Mouse (Mus musculus) intestine, postnatal 0 days (tissue): Measurements from ENCODE around the gene 1700001K19Rik. TPM values are rescaled to one million over a fixed set of nuclear protein-coding genes. Genes with fewer than 3 reads are reported as not detected.

Experiments
- ATAC-seq: fragments of 200-750 bp; cut with Nextera tagmentation; 2 replicates; pipeline ENCODE4 v1.8.0; 2017; ENCODE audit warnings: mild to moderate bottlenecking, moderate TSS enrichment, moderate library complexity
- H3K27ac ChIP-seq: fragments of 300-500 bp; sonication (generic); 2 replicates; pipeline ENCODE4 v1.5.1; 2014; ENCODE audit warnings: mild to moderate bottlenecking, low read depth, low read length, moderate library complexity
- H3K27me3 ChIP-seq: fragments of 300-500 bp; sonication (generic); replicated peaks from 2 replicates; pipeline ENCODE4 v1.6.1; 2014; ENCODE audit warnings: low read length, mixed read lengths; ENCODE audit not compliant: control insufficient read depth, insufficient read depth
- H3K36me3 ChIP-seq: fragments of 300-500 bp; sonication (generic); 2 replicates; pipeline ENCODE4 v1.6.1; 2014; ENCODE audit warnings: mild to moderate bottlenecking, moderate library complexity; ENCODE audit not compliant: control insufficient read depth, insufficient read depth
- H3K4me1 ChIP-seq: fragments of 300-500 bp; sonication (generic); replicated peaks from 2 replicates; pipeline ENCODE4 v1.6.1; 2014; ENCODE audit warnings: antibody characterized with exemption, low read length, mixed read lengths; ENCODE audit not compliant: control insufficient read depth, insufficient read depth
- H3K4me2 ChIP-seq: fragments of 300-500 bp; sonication (generic); replicated peaks from 2 replicates; pipeline ENCODE4 v1.6.1; 2014; ENCODE audit warnings: low read depth, mild to moderate bottlenecking, moderate library complexity
- H3K4me3 ChIP-seq: fragments of 300-500 bp; sonication (generic); 2 replicates; pipeline ENCODE4 v1.5.1; 2014; ENCODE audit warnings: low read depth, low read length
- H3K9ac ChIP-seq: fragments of 300-500 bp; sonication (generic); 2 replicates; pipeline ENCODE4 v1.6.1; 2014; ENCODE audit warnings: mild to moderate bottlenecking, low read depth, low read length
- H3K9me3 ChIP-seq: fragments of 300-500 bp; sonication (generic); 2 replicates; pipeline ENCODE4 v1.6.1; 2016; ENCODE audit warnings: mixed run types; ENCODE audit not compliant: control insufficient read depth
- CTCF ChIP-seq: sonication (generic); IDR thresholded peaks from 2 replicates; pipeline ENCODE4 v1.5.1; 2016; ENCODE audit warnings: low read depth, mild to moderate bottlenecking, control low read depth, antibody characterized with exemption, moderate library complexity
- WGBS: fragments of 180-500 bp; shearing (Covaris S2); extraction: QIAGEN DNeasy Blood & Tissue Kit; methylation state at CpG from one replicate; pipeline ENCODE4 v1.1.7; 2014; 5-methylcytosine and 5-hydroxymethylcytosine counted together
- microRNA-seq: library from miRNA; unstranded; fragments of <30 nt; microRNA quantifications from one replicate; pipeline ENCODE4, GENCODE M21; 2016
- polyA plus RNA-seq: library from polyadenylated mRNA; unstranded; fragments of >200 nt; fragmentation: Nextera tagmentation; extraction: Ambion mirVana; gene quantifications from 2 replicates; pipeline ENCODE4 v1.2.1, GENCODE M21; 2015

The 1700001K19Rik gene
- polyA plus RNA-seq, 1 experiment from 2014 or later, result not detected

GRCm38 (mm10) chr12:110636293-110636692 lies 46.1 kb downstream of the 1700001K19Rik start:
- Histone ChIP-seq H3K9ac (no peak overlapping the region), H3K4me2 (no peak overlapping the region), H3K4me3 (no peak overlapping the region), H3K9me3 (no peaks in the 10 kb centered on the region), H3K4me1 (no peaks in the 10 kb centered on the region), H3K27me3 (no peaks in the 10 kb centered on the region), H3K36me3 (peaks cover 99% of the 10 kb centered on the region), H3K27ac (no peak overlapping the region)
- no peak for ATAC-seq
- WGBS, result 97% methylated on average over 12 of the region's 12 CpGs
- TF ChIP-seq CTCF, result no peak

DNA sequence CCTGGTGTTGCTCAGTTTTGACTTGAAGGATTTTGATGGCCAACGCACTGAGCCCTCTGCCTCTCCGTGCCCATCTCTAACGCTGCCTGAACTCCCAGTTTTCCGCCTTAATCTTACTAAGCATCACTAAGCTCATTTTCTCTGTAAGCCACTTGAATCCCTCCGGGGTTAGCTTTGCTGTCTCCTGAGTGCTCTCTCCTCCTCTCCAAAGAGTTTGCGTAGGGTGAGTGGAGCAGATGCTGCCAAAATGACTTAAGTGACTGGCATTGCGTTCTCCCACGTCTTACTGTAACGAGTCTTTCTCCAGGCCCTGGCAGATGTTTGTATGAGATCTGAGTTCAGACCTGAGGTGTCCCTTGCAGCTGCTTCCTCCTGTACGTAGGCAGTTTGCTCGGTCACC lies 52.4 kb downstream of the 1700001K19Rik start:
- no peak overlapping the region for H3K4me3 ChIP-seq
- H3K9me3 ChIP-seq, result no peaks in the 10 kb centered on the region
- TF ChIP-seq CTCF, result no peak
- no peaks in the 10 kb centered on the region for H3K27me3 ChIP-seq
- ATAC-seq, result no peak
- WGBS, result 95% methylated on average over 11 of the region's 11 CpGs
- H3K27ac ChIP-seq, result no peak overlapping the region
- no peak overlapping the region for H3K4me2 ChIP-seq
- H3K9ac ChIP-seq, result no peak overlapping the region
- H3K4me1 ChIP-seq, result no peaks in the 10 kb centered on the region
- H3K36me3 ChIP-seq, result peaks cover 99% of the 10 kb centered on the region

Small RNA genes lying within 50 kb of the gene (microRNA-seq; reads per million reads assigned to microRNA genes)
- gene Gm27299, result not detected

Other genes starting within 250 kb of the 1700001K19Rik start
- 138 and 143 TPM in 2 replicates for gene Ppp2r5c, start 235.5 kb downstream of the 1700001K19Rik start, polyA plus RNA-seq
- 19.7 and 21.8 TPM in 2 replicates for gene Dync1h1, start 81.2 kb downstream of the 1700001K19Rik start, polyA plus RNA-seq
- gene Hsp90aa1, start 20.1 kb upstream of the 1700001K19Rik start, polyA plus RNA-seq, result 269 and 296 TPM in 2 replicates
- gene Wdr20, start 55.3 kb upstream of the 1700001K19Rik start, polyA plus RNA-seq, result 12.3 and 14.7 TPM in 2 replicates
- gene Mok, start 158.3 kb upstream of the 1700001K19Rik start, polyA plus RNA-seq, result 0.80 and 0.85 TPM in 2 replicates
- gene Zfp839, start 167.6 kb upstream of the 1700001K19Rik start, polyA plus RNA-seq, result 1.6 and 2.3 TPM in 2 replicates
- 30.5 and 31.0 TPM in 2 replicates for gene Cinp, start 206.5 kb upstream of the 1700001K19Rik start, polyA plus RNA-seq
- 1.3 and 1.6 TPM in 2 replicates for gene Tecpr2, start 206.6 kb upstream of the 1700001K19Rik start, polyA plus RNA-seq